Mouse (Mus musculus) erythroblast, embryonic 14.5 days (primary cell): Measurements from ENCODE around the gene Zfp524. TPM values are rescaled to one million over a fixed set of nuclear protein-coding genes. Genes with fewer than 3 reads are reported as not detected.
A peak's percentile ranks its signal among the peaks of the same experiment; 100 is the strongest.

ENCODE experiments used
- H3K27me3 ChIP-seq: 2 replicates; pipeline ENCODE4 v1.6.1; 2012; ENCODE audit warnings: inconsistent platforms; ENCODE audit not compliant: control insufficient read depth
- H3K36me3 ChIP-seq: 2 replicates; pipeline ENCODE4 v1.6.1; 2012; ENCODE audit warnings: mild to moderate bottlenecking, inconsistent platforms; ENCODE audit not compliant: control insufficient read depth
- H3K4me1 ChIP-seq: 2 replicates; pipeline ENCODE4 v1.6.1; 2012; ENCODE audit warnings: inconsistent platforms; ENCODE audit not compliant: control insufficient read depth
- H3K4me3 ChIP-seq: replicated peaks from 2 replicates; pipeline ENCODE3; 2012; ENCODE audit warnings: moderate library complexity, mild to moderate bottlenecking, inconsistent platforms
- H3K9me3 ChIP-seq: 2 replicates; pipeline ENCODE4 v1.6.1; 2012; ENCODE audit warnings: low read length, inconsistent platforms, mixed read lengths; ENCODE audit not compliant: control insufficient read depth
- GATA1 ChIP-seq: IDR thresholded peaks from 2 replicates; pipeline ENCODE4 v1.6.1; 2012; ENCODE audit warnings: low read length, inconsistent platforms, mixed read lengths
- TAL1 ChIP-seq: IDR thresholded peaks from 3 replicates; pipeline ENCODE4 v1.6.1; 2012; ENCODE audit warnings: low read length, inconsistent platforms, mixed read lengths
- polyA plus RNA-seq: library from polyadenylated mRNA; stranded (reverse); fragments of >175 nt; gene quantifications from 2 replicates; pipeline ENCODE4 v1.2.3, GENCODE M21; 2012

The Zfp524 gene
- polyA plus RNA-seq, 1 experiment: 6.2 TPM

DNA sequence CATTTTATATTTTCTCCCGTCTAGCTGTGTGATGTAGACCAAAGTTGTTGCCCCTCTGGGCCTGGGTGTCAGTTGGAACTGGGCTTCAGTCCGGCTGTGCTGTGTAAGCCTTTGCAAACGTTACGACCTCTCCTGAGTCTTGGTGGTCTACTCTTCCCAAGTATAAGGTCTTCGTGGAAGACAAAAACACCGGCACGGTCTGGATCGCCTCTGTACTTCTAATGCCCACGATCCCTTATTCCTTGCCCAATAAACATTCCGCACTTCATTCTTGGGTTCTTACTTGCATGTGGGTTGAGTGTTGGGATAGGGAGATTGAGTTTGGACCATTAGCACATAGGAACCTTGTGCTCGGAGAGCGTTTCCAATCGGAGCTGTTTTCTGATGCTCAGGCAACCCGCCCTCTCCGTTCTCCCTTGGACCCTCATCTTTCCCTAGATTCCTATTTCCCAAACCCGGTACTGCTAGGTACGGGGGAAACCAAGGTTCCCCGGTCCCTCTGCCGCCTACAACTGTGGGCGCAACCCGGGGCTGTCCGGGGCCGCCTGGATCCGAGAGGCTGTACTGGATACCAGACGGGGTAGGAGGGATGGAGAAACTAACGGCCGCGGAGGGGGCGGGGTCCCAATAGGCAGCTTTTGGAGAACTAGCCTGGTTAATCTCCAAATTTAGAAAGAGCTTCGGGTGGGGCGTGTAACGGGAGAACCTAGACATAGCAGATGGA is 39.4 kb downstream of the Zfp524 start:
- Histone ChIP-seq H3K4me3 (no peak overlapping the region), H3K4me1 (peaks cover 12% of the 10 kb centered on the region), H3K9me3 (peaks cover 25% of the 10 kb centered on the region), H3K36me3 (no peaks in the 10 kb centered on the region), H3K27me3 (peaks cover 100% of the 10 kb centered on the region)
- no peak for TF ChIP-seq TAL1
- no peak for TF ChIP-seq GATA1

DNA sequence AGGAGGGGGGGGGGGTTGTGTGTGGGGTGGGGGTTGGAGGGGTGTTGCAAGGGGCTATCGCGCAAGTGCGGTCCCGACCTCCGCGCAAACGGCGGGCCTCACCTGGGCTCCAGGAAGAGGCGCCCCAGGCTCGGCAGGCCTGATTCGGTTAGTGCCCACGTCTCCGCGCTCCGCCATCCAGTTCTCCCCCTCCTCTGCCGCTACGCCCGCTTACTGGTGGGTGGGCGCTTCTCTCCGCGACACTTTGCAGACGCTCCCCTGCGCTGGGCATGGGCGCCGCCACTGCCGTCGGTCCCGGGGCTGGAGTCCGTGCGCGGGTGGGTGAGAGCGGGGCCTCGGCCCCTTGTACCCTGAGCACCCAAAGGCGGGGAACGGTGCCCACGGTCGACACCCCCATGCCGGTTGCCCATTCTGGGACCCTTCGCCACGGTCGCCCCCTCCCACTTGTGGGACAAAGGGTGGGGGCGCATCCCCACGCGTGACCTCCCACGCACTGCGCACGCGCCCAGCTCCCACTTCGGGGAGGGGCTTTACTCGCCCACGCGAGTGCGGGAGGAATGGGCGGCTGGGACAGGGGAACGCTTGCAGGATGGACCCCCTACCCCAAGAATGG is 42.5 kb downstream of the Zfp524 start:
- Histone ChIP-seq H3K9me3 (peaks cover 18% of the 10 kb centered on the region; the same call in 1 of the 2 replicates), H3K27me3 (peaks cover 81% of the 10 kb centered on the region), H3K4me1 (peaks cover 30% of the 10 kb centered on the region), H3K4me3 (peak overlapping the region; percentile 1), H3K36me3 (no peaks in the 10 kb centered on the region)
- TF ChIP-seq TAL1: no peak
- no peak for TF ChIP-seq GATA1

DNA sequence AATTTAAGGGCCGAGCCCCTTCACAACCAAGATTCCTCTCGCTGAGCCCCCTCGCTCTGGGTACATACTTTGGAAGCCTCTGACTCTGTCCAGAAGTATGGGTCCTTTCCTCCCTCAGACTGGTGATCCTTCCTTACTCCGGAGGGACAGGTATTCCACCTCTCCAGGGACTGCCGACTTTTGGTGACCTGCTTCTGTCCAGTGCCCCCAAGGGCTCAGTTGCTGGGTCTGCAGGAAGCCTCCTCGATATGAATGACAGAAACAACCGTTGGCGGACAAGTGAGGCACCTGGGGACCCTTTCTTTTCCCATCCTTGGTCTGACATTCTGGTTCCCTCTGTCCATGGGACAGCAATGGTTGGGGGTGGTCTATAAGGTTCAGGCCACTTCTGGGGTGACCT is 43.2 kb downstream of the Zfp524 start:
- Histone ChIP-seq H3K27me3 (peaks cover 75% of the 10 kb centered on the region), H3K4me3 (no peak overlapping the region), H3K9me3 (peaks cover 16% of the 10 kb centered on the region; the same call in 1 of the 2 replicates), H3K36me3 (no peaks in the 10 kb centered on the region), H3K4me1 (peaks cover 30% of the 10 kb centered on the region)
- TF ChIP-seq GATA1 (no peak), TAL1 (no peak)

DNA sequence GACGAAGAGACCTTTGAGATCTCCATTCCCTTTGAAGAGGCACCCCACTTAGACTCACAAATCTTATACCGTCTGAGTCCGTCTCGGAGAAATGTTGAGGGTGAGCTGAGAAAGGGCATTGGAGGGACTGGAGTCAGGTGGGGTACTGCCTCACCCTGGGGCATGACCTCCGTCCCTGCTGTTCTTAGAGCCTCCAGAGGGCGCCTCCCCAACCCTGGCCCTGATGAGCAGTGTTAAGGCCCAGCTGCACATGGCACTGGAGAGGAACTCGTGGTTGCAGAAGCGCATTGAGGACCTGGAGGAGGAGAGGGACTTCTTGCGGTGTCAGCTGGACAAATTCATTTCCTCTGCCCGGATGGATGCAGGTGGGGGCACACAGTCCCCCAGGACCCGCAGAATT is 43.6 kb downstream of the Zfp524 start:
- no peak for TF ChIP-seq TAL1
- TF ChIP-seq GATA1: no peak
- Histone ChIP-seq H3K27me3 (peaks cover 70% of the 10 kb centered on the region), H3K4me3 (no peak overlapping the region), H3K4me1 (peaks cover 29% of the 10 kb centered on the region), H3K9me3 (peaks cover 14% of the 10 kb centered on the region; the same call in 1 of the 2 replicates), H3K36me3 (no peaks in the 10 kb centered on the region)

DNA sequence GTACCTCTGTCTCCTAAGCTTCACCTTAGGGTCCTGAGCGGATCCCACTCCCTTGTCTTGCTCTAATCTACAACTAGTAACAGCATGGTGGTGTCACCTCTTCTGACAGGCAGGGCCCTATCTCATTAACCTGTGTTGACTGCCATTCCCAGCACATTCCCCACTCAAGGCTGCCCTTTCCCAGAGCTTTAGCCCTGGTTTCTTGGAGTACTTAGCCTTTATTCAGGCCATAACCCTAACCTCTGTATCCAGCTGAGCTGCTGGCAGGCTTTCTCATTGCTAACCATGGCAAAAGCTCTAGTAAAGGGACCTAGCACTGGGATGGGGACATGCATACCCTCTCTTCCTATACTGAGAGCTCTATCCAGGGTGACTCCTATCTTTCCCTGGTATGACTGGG is 44.4 kb downstream of the Zfp524 start:
- Histone ChIP-seq H3K4me3 (no peak overlapping the region), H3K4me1 (peaks cover 34% of the 10 kb centered on the region), H3K36me3 (peaks cover 7% of the 10 kb centered on the region), H3K27me3 (peaks cover 62% of the 10 kb centered on the region), H3K9me3 (peaks cover 8% of the 10 kb centered on the region; the same call in 1 of the 2 replicates)
- no peak for TF ChIP-seq TAL1
- TF ChIP-seq GATA1: no peak

DNA sequence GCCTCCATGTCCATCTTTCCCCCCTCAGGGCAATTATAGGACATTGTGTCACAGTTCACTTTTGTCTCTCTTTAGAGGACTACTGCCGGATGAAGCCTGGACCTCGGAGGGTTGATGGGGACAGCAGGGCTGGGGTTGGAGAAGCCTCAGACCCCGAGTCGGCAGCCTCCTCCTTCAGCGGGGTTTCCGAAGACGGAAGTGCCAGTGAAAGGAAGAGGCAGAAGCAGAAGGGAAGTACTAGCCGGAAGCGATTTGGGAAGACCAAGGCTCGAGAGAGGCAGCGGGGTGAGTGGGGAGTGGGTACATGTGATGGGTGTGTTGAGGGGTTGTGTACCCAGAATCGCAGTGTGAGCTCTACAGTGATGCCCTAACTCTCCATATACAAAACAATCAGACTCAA is 45.2 kb downstream of the Zfp524 start:
- H3K27me3 ChIP-seq: peaks cover 54% of the 10 kb centered on the region
- peaks cover 13% of the 10 kb centered on the region for H3K36me3 ChIP-seq
- peaks cover 42% of the 10 kb centered on the region for H3K4me1 ChIP-seq
- H3K4me3 ChIP-seq: no peak overlapping the region
- TF ChIP-seq TAL1 (no peak), GATA1 (no peak)
- H3K9me3 ChIP-seq: peaks cover 8% of the 10 kb centered on the region; the same call in 1 of the 2 replicates

DNA sequence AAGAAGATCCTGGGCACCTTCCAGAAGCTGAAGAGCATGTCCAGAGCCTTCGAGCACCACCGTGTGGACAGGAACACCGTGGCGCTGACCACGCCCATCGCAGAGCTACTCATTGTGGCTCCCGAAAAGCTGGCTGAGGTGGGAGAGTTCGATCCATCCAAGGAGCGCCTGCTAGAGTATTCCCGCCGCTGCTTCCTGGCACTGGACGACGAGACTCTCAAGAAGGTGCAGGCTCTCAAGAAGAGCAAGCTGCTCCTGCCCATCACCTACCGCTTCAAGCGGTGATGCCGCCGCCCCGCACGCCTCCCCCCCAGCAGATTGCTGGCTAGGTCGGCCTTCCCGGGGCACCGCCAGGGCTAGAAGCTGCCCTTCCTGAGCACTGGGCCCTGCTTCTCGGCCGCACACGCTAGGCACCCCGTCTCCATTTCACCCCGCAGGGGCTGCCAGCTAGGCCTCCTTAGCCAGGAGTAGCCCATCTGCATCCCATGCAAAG is 46.1 kb downstream of the Zfp524 start:
- H3K36me3 ChIP-seq: peaks cover 18% of the 10 kb centered on the region
- H3K9me3 ChIP-seq: peaks cover 4% of the 10 kb centered on the region; the same call in 1 of the 2 replicates
- H3K27me3 ChIP-seq: peaks cover 46% of the 10 kb centered on the region
- peak overlapping the region; percentile 92 for H3K4me3 ChIP-seq
- no peak for TF ChIP-seq TAL1
- no peak for TF ChIP-seq GATA1
- peaks cover 48% of the 10 kb centered on the region for H3K4me1 ChIP-seq

DNA sequence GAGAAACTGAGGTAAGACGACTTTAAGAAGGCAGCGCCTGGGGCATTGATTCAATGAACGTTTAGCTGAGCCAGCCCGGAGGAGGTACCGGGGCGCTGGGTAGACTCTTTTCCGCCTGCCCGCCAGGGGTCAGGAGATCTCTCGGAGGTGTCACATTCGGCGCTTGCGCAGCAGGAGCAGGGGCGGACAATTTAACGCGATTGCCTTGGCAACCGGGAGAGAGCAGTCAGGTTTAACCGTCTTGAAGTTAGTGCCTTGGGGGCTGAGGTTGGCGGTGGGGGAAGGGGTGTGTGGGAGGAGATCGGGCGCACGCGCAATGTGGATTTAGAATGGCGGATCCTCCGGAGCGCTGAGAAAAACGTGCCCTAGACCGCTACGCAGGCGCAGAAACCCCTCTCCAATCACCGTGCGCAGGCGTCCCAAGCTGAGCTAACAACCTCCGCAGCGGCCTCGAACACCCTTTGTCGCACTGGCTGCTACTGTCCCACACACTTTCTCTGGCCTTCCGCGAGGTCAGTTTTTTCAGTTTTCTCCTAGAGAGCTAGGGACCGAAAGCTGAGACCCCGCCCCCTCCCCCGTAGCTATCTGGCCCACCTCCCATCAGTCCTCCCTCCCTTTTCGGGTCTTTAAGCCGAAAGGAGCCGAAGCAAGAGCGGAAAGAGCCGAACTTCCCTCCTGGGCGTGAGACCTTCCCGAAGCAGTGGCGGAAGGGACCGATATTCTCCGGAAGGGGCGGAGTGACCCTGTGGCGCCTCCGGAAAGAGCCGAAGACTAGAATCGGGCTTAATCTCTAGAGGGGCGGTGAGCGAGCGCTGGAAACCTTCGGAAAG is 46.9 kb downstream of the Zfp524 start:
- Histone ChIP-seq H3K4me1 (peaks cover 56% of the 10 kb centered on the region), H3K36me3 (peaks cover 27% of the 10 kb centered on the region), H3K9me3 (peaks cover 4% of the 10 kb centered on the region; the same call in 1 of the 2 replicates), H3K27me3 (peaks cover 37% of the 10 kb centered on the region), H3K4me3 (peak overlapping the region; percentile 92)
- TF ChIP-seq TAL1: no peak
- no peak for TF ChIP-seq GATA1

DNA sequence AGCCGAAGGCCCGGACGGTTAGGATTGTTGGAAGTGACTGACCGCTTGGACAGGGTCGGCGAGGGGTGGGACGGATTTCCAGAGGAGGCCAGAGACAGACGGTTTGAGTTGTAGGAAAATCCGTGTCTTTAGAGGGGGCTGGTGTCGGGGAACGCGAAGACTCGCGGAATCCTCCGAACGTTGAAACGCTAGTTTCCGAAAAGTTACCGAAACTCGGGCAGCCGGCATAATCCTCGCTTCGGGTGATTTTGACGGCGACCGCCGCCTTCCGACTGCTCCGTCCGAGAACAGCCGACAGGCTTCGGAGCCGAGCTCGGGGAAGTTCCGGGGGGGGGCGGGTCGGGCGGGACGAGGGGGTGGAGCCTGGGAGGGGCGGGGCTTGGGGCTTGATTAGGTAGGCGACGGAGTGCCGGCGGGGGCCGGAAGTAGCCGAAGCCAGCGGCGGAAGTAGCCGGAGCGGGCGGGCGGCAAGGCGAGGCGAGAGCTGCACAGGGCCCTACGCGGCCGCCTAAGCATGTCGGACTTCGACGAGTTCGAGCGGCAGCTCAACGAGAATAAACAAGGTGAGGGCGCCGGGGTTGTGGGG is 47.7 kb downstream of the Zfp524 start, which contains the start of gene U2af2:
Gene U2af2, plus strand, starts transcription at position 370 of the 586 bp plus-strand sequence.
- Histone ChIP-seq H3K4me3 (peak within 1 kb of the TSS; percentile 92), H3K36me3 (peaks cover 34% of the 10 kb centered on the region), H3K27me3 (peaks cover 30% of the 10 kb centered on the region), H3K9me3 (peaks cover 2% of the 10 kb centered on the region; the same call in 1 of the 2 replicates), H3K4me1 (peaks cover 62% of the 10 kb centered on the region)
- TF ChIP-seq TAL1 (no peak), GATA1 (no peak)
